Mouse (Mus musculus) kidney, adult 8-10 months (tissue): ENCODE measurements around the gene Gm10406.
A peak's percentile ranks its signal among the peaks of the same experiment; 100 is the strongest.
"Not testable (repeated sequence)": the region's sequence is repeated elsewhere in the genome, so short reads cannot be mapped to it uniquely, and the experiment has no call there.

ENCODE experiments used
- DNase-seq, 2 experiments: peaks; one replicate each; pipeline ENCODE4 v3.0.0; 2022

Gene Gm10406

DNA sequence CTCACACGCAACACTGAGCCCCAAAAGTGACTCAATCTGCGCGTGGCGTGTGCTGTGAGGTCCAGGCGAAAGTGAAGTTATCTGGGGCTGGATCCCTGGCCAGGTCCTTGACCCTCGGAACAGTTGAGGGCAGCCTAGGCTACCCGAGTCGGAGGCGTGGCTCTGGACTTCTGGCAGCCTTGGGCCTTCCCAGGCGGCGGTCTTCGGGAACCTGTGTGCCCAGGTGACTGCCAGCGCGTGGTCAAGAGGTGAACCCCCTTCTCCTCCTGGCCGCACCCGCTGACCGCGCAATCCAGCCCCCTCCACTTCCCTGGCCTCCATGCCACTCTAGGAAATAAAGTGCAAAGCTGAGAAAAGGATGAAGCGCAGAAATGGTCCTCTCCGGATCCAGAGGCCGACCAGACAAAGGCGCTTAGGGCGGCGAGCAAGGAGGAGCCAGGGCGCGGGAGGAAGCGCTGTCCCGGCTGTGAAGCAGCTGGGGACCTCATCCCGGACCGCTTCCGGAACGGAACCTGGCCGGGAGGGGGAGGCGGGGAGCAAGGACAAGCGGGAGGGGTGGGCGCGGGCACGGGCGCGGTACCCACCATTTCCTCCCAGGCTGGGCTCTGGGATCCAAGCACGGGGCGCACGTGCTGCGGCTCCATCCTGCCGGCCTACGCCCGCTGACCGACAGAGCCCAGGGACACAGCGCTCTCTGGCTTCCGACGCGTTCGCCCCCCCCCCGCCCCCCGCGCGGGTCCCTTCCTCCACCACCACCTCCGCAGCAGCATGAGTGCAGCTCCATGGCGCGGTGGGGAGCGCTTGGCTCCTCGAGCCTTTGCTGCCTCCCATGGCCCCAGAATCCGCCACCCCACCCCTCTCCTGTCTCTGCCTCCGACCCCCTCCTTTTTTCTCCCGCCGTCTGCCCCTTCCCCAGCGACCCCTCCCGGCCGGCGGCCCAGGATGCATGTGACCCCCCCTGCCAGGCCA is at the start of gene Gm10406:
Gm10406 (minus strand) TSS at position 669 of the 969 bp plus-strand sequence.
- peak in 1 of 2 experiments; percentile 11 for DNase-seq

DNA sequence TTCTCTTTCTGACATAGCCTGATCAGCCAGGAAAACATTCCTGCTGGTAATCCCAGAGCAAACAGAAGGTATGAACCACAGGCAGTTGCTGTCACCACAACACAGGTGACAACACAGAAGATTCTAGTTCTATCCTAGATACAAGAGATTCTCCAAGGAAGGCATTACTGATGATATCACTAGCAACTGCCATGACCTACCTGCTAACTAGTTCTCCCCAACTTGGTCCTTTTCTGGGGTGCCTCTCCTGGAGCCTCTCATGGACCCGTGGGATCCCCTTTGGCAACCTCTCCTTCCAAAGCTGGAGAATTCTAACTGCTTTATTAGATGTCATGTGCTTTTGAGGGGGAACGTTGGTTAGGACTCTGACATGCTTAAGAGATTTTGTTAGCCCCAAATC is 17.6 kb upstream of the Gm10406 start, which contains the start of gene Gm3685:
Gm3685 (minus strand) TSS at position 101 of the 400 bp plus-strand sequence.
- not testable (repeated sequence) for DNase-seq

DNA sequence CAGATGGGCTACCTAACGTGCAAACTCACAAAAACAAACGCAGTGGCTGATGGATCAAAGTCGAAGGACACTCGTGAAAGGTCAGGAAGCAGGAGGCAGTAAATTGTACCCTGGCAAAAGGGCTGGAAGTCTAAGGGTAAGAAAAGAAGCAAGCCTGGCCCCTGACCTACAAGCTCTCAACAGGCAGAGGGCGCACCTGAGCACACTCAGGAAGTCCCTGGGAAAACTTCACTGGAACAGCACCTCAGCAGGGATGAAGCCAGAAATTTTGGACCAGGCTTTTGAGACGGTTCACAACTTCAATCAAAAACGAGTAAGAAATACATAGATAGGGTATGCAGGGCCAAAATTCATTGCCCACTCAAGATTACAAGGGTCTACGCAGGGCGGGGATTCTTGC is 975 bp downstream of the Gm10406 start:
- peak in 1 of 2 experiments; percentile 13 for DNase-seq

DNA sequence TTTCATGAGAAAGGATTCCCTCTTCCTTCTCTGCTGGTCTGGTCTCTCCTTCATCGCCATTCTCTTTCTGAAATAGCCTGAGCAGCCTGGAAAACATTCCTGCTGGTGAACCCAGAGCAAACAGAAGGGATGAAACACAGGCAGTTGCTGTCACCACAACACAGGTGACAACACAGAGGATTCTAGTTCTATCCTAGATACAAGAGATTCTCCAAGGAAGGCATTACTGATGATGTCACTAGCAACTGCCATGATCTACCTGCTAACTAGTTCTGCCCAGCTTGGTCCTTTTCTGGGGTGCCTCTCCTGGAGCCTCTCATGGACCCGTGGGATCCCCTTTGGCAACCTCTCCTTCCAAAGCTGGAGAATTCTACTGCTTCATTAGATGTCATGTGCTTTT is 53.5 kb downstream of the Gm10406 start, which contains the start of gene Gm6356:
Gm6356 (minus strand) TSS at position 101 of the 400 bp plus-strand sequence.
- not testable (repeated sequence) for DNase-seq
